Mouse (Mus musculus) G1E (cell line): ENCODE measurements around the gene Fam135a.

Source experiments
- CTCF ChIP-seq: IDR thresholded peaks from 2 replicates; pipeline ENCODE4 v1.5.1; 2012; ENCODE audit warnings: low read depth, low read length, inconsistent platforms, mixed read lengths
- GATA1 ChIP-seq: IDR thresholded peaks from 2 replicates; pipeline ENCODE4 v1.6.1; 2012; ENCODE audit warnings: borderline replicate concordance, low read length, inconsistent platforms, mixed read lengths
- POLR2AphosphoS5 ChIP-seq: IDR thresholded peaks from 2 replicates; pipeline ENCODE4 v1.6.1; 2012; ENCODE audit warnings: low read depth, low read length, inconsistent platforms; ENCODE audit not compliant: insufficient replicate concordance

- TF ChIP-seq POLR2AphosphoS5 (no peak), CTCF (no peak), GATA1 (no peak)
These were observed 10.0 kb downstream of the Fam135a start for GRCm38 (mm10) chr1:24090094-24090493.
